Mouse (Mus musculus) kidney, postnatal 4 days (tissue): ENCODE measurements at regions not wholly inside any gene's neighbourhood (a gene's known extent, or its start where the extent isn't known, plus 50 kb on each side); places are given as distances from the start of the nearest gene placed in this dataset.

Experiments
- DNase-seq, 2 experiments: peaks; one replicate each; pipeline ENCODE4 v3.0.0; 2021; ENCODE audit warnings: mixed read lengths in 2 of 2

GRCm38 (mm10) chr9:35360139-35361100 lies 60.5 kb upstream of the Cdon start:
- peak; percentile 69 to 77 for DNase-seq

DNA sequence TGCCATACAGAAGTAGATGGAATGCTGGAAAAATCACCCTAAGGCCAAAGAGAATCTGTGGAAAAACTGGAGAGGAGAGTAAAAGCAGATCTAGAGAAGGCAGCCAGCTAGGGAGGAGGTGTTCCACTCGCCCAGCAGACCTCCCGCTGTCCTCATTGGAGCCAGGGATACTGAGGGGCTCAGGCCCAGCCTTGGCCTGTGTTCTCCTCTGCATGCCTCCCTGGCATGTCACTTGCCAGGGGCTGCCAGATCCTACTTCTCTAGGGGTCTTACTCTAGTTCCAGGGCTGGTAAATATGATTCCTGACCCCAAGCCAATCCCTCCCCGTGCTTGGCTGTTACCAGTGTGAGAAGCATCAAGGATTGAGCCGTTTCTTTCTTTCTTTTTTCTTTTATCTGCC lies 59.5 kb upstream of the Cdon start:
- DNase-seq = no peak

- no peak for DNase-seq
Observed at GRCm38 (mm10) chr9:35362276-35362675, 58.7 kb upstream of the Cdon start.

- no peak for DNase-seq
Observed at GRCm38 (mm10) chr9:35363079-35363478, 57.8 kb upstream of the Cdon start.

DNA sequence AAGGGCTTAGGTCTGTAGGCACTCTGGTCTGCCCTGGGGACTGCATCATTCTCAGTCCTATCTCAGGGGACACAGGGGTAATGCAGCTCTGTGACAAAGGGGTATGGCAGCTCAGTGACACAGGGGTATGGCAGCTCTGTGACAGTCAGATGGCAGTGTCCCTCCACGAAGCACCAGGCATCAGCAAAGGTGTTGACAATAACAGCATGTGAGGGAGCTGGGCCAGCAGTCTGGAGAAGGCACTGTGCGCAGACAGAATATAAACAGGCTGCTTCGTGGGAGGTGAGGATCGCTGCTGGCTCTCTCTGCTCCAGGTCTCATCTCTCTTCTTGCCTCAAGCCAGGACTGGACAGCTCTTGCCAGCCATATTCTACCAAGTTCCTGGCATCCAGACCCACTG lies 57.0 kb upstream of the Cdon start:
- DNase-seq = no peak

- no peak for DNase-seq
Observed at GRCm38 (mm10) chr9:35365975-35366374, 55.0 kb upstream of the Cdon start.

- DNase-seq = no peak
Observed at GRCm38 (mm10) chr9:35369063-35369462, 51.9 kb upstream of the Cdon start.

- no peak for DNase-seq
Observed at GRCm38 (mm10) chr9:35370031-35370430, 50.9 kb upstream of the Cdon start.

DNA sequence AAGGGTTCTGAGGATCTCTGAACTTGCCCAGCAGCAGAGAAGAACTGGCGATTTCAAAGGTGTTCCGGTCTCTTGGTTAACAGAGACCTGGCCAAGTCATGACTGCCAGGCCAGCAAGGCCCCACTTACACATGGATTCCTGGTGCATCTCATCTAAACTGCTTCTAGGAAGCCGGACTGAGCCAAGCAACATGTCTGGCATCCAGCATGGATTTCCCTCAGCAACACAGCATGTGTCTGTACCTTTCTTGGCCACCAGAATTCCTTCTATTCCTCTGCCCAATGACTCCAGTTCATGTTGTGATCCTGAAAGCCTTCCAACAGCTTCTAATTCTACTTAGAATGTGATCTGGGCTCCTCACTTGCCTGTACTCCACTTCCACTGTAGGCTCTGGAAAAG lies 50.0 kb upstream of the Cdon start:
- DNase-seq = no peak
